Mouse (Mus musculus): Measurements from ENCODE around the gene Cdhr1. TPM values are rescaled to one million over a fixed set of nuclear protein-coding genes. Genes with fewer than 3 reads are reported as not detected.

Gene Cdhr1
- polyA plus RNA-seq, 1 experiment from 2014 or later: 1.7 TPM

- no peaks in the 10 kb centered on the region for H3K9me3 ChIP-seq (replicated peaks; ENCODE audit: low read length)
- H3K4me3 ChIP-seq (replicated peaks; ENCODE audit: low read depth, low read length): peak overlapping the region; percentile 87
- no peak for TF ChIP-seq CTCF (IDR thresholded peaks at IDR 0.05; ENCODE audit: low read depth)
- peak overlapping the region; percentile 96 for H3K9ac ChIP-seq (ENCODE audit: low read depth, low read length)
- H3K4me1 ChIP-seq (replicated peaks; ENCODE audit: insufficient read depth, low read length): no peaks in the 10 kb centered on the region
- DNase-seq (ENCODE audit: low spot score): peak; percentile 58
- peaks cover 16% of the 10 kb centered on the region for H3K36me3 ChIP-seq (ENCODE audit: insufficient read depth, low read length)
- H3K27ac ChIP-seq: peak overlapping the region; percentile 95
- ATAC-seq (replicated peaks; ENCODE audit: low FRiP score, low read depth): peak; percentile 42
- H3K27me3 ChIP-seq (ENCODE audit: insufficient read depth, low read length): no peaks in the 10 kb centered on the region
- peak overlapping the region; percentile 62 for H3K4me2 ChIP-seq (ENCODE audit: low read length)
- 2% methylated on average over 40 of the region's 40 CpGs for WGBS
Observed at GRCm38 (mm10) chr14:37134304-37135126, 36.4 kb upstream of the Cdhr1 start.

GRCm38 (mm10) chr14:37127652-37128051 is 29.5 kb upstream of the Cdhr1 start:
- H3K9me3 ChIP-seq (replicated peaks; ENCODE audit: low read length): no peaks in the 10 kb centered on the region
- DNase-seq (ENCODE audit: low spot score) (peak; percentile 89), ATAC-seq (replicated peaks; ENCODE audit: low FRiP score, low read depth) (no peak)
- H3K4me2 ChIP-seq (ENCODE audit: low read length): no peak overlapping the region
- no peak overlapping the region for H3K4me3 ChIP-seq (replicated peaks; ENCODE audit: low read depth, low read length)
- peaks cover 47% of the 10 kb centered on the region for H3K36me3 ChIP-seq (ENCODE audit: insufficient read depth, low read length)
- H3K9ac ChIP-seq (ENCODE audit: low read depth, low read length): no peak overlapping the region
- WGBS: 43% methylated on average over 4 of the region's 4 CpGs
- no peaks in the 10 kb centered on the region for H3K4me1 ChIP-seq (replicated peaks; ENCODE audit: insufficient read depth, low read length)
- H3K27me3 ChIP-seq (ENCODE audit: insufficient read depth, low read length): no peaks in the 10 kb centered on the region
- no peak overlapping the region for H3K27ac ChIP-seq
- TF ChIP-seq CTCF (IDR thresholded peaks at IDR 0.05; ENCODE audit: low read depth): peak; percentile 76

GRCm38 (mm10) chr14:37119233-37119632 is 21.1 kb upstream of the Cdhr1 start:
- 0 out of 2 replicates have a peak, but pooled peaks cover 18% of the 10 kb centered on the region for H3K36me3 ChIP-seq (ENCODE audit: insufficient read depth, low read length)
- DNase-seq (ENCODE audit: low spot score): no peak
- no peaks in the 10 kb centered on the region for H3K9me3 ChIP-seq (replicated peaks; ENCODE audit: low read length)
- H3K9ac ChIP-seq (ENCODE audit: low read depth, low read length): no peak overlapping the region
- no peaks in the 10 kb centered on the region for H3K27me3 ChIP-seq (ENCODE audit: insufficient read depth, low read length)
- no peak overlapping the region for H3K4me2 ChIP-seq (ENCODE audit: low read length)
- TF ChIP-seq CTCF (IDR thresholded peaks at IDR 0.05; ENCODE audit: low read depth): no peak
- H3K4me1 ChIP-seq (replicated peaks; ENCODE audit: insufficient read depth, low read length): no peaks in the 10 kb centered on the region
- no peak for ATAC-seq (replicated peaks; ENCODE audit: low FRiP score, low read depth)
- WGBS: 95% methylated on average over 4 of the region's 4 CpGs
- no peak overlapping the region for H3K27ac ChIP-seq
- no peak overlapping the region for H3K4me3 ChIP-seq (replicated peaks; ENCODE audit: low read depth, low read length)

GRCm38 (mm10) chr14:37113922-37114321 is 15.8 kb upstream of the Cdhr1 start, which contains the start of gene 2610528A11Rik:
Gene 2610528A11Rik, minus strand, starts transcription at chr14:37114022.
- Histone ChIP-seq H3K36me3 (ENCODE audit: insufficient read depth, low read length) (0 out of 2 replicates have a peak, but pooled peaks cover 2% of the 10 kb centered on the region), H3K9me3 (replicated peaks; ENCODE audit: low read length) (no peaks in the 10 kb centered on the region), H3K27ac (no peak within 1 kb of the TSS), H3K27me3 (ENCODE audit: insufficient read depth, low read length) (no peaks in the 10 kb centered on the region), H3K4me3 (replicated peaks; ENCODE audit: low read depth, low read length) (no peak within 1 kb of the TSS), H3K9ac (ENCODE audit: low read depth, low read length) (no peak within 1 kb of the TSS), H3K4me1 (replicated peaks; ENCODE audit: insufficient read depth, low read length) (no peaks in the 10 kb centered on the region), H3K4me2 (ENCODE audit: low read length) (no peak within 1 kb of the TSS)
- ATAC-seq (replicated peaks; ENCODE audit: low FRiP score, low read depth) (no peak), DNase-seq (ENCODE audit: low spot score) (no peak)
- TF ChIP-seq CTCF (IDR thresholded peaks at IDR 0.05; ENCODE audit: low read depth): no peak
- WGBS: 48% methylated on average over 3 of the region's 3 CpGs

GRCm38 (mm10) chr14:37112931-37113330 is 14.8 kb upstream of the Cdhr1 start:
- no peaks in the 10 kb centered on the region for H3K4me1 ChIP-seq (replicated peaks; ENCODE audit: insufficient read depth, low read length)
- DNase-seq (ENCODE audit: low spot score): no peak
- no peak for TF ChIP-seq CTCF (IDR thresholded peaks at IDR 0.05; ENCODE audit: low read depth)
- H3K4me3 ChIP-seq (replicated peaks; ENCODE audit: low read depth, low read length): no peak overlapping the region
- no peak overlapping the region for H3K9ac ChIP-seq (ENCODE audit: low read depth, low read length)
- WGBS: 89% methylated on average over 7 of the region's 7 CpGs
- no peak overlapping the region for H3K27ac ChIP-seq
- no peak overlapping the region for H3K4me2 ChIP-seq (ENCODE audit: low read length)
- H3K27me3 ChIP-seq (ENCODE audit: insufficient read depth, low read length): no peaks in the 10 kb centered on the region
- no peaks in the 10 kb centered on the region for H3K9me3 ChIP-seq (replicated peaks; ENCODE audit: low read length)
- ATAC-seq (replicated peaks; ENCODE audit: low FRiP score, low read depth): no peak
- no peaks in the 10 kb centered on the region for H3K36me3 ChIP-seq (ENCODE audit: insufficient read depth, low read length)

GRCm38 (mm10) chr14:37111371-37111770 is 13.2 kb upstream of the Cdhr1 start:
- ATAC-seq (replicated peaks; ENCODE audit: low FRiP score, low read depth) (no peak), DNase-seq (ENCODE audit: low spot score) (no peak)
- Histone ChIP-seq H3K4me2 (ENCODE audit: low read length) (no peak overlapping the region), H3K9ac (ENCODE audit: low read depth, low read length) (no peak overlapping the region), H3K27ac (no peak overlapping the region), H3K27me3 (ENCODE audit: insufficient read depth, low read length) (no peaks in the 10 kb centered on the region), H3K4me3 (replicated peaks; ENCODE audit: low read depth, low read length) (no peak overlapping the region), H3K36me3 (ENCODE audit: insufficient read depth, low read length) (no peaks in the 10 kb centered on the region), H3K4me1 (replicated peaks; ENCODE audit: insufficient read depth, low read length) (no peaks in the 10 kb centered on the region), H3K9me3 (replicated peaks; ENCODE audit: low read length) (no peaks in the 10 kb centered on the region)
- TF ChIP-seq CTCF (IDR thresholded peaks at IDR 0.05; ENCODE audit: low read depth): no peak

Data from kidney, postnatal 0 days (tissue).